Mouse (Mus musculus): Measurements from ENCODE around the gene Macrod1. TPM values are rescaled to one million over a fixed set of nuclear protein-coding genes. Genes with fewer than 3 reads are reported as not detected.

Macrod1 gene
- polyA plus RNA-seq, 1 experiment, result 22.2 TPM

DNA sequence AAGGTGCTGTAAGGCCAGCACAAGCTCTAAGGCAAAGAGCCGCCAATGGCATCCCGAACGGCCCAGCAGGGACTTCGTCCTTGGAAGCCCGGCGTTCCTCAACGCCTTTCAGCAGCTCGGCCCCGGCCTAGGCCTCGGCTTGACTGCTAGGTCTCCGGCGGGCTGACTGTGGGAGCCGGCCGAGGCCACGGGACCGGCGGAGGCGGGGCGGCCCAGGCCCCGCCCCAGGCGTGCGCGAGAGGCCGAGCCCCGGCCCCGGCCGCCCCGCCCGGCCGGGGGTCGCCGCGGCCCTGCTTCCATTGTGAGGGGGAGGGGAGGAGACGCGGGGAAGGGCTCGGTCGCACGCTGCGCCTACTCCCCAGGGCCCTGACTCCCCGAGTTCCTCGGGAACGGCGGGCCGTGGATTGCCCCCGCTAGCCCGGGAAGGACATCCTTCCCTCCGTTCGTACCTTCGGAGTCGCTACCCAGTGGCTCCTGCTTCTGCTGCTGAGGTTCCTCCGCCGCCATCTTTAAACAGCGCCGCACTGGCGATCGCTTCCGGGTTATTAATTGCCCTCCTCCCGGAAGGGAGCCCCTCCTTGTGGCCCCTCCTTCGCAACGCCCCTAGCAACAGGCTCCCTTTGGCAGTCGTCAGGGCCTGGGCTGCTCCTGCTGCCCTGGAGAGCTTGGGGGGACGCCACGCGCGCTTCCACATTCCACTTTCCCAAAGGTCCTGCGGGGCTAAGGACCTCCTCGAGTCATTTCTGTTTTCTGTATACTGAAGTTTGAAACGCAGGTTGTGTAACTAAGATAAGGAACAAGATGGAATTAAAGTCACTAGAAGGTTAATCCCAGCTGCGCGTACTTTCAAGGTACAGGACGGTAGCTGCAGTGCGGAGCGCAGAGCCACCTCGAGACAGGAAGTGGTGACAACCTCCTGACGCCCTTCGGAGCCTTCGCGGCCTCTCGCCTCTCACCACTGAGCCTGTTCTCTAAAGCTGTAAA is 149.4 kb downstream of the Macrod1 start, which contains the start of gene Otub1:
Otub1 (minus strand) TSS at position 564 of the 984 bp plus-strand sequence.
- Histone ChIP-seq H3K4me3 (ENCODE audit: insufficient read depth, low read length) (peak within 1 kb of the TSS; percentile 67), H3K27ac (ENCODE audit: insufficient read depth, low read length) (peak within 1 kb of the TSS; percentile 85), H3K4me1 (ENCODE audit: control insufficient read depth, insufficient read depth, low read length) (peaks cover 8% of the 10 kb centered on the region)
- no peak for TF ChIP-seq CTCF (IDR thresholded peaks at IDR 0.05; ENCODE audit: extremely low read depth, insufficient read depth, low read length)
- peak; percentile 85 for TF ChIP-seq POLR2A (IDR thresholded peaks at IDR 0.05; ENCODE audit: extremely low read depth, insufficient read depth, low read length)

DNA sequence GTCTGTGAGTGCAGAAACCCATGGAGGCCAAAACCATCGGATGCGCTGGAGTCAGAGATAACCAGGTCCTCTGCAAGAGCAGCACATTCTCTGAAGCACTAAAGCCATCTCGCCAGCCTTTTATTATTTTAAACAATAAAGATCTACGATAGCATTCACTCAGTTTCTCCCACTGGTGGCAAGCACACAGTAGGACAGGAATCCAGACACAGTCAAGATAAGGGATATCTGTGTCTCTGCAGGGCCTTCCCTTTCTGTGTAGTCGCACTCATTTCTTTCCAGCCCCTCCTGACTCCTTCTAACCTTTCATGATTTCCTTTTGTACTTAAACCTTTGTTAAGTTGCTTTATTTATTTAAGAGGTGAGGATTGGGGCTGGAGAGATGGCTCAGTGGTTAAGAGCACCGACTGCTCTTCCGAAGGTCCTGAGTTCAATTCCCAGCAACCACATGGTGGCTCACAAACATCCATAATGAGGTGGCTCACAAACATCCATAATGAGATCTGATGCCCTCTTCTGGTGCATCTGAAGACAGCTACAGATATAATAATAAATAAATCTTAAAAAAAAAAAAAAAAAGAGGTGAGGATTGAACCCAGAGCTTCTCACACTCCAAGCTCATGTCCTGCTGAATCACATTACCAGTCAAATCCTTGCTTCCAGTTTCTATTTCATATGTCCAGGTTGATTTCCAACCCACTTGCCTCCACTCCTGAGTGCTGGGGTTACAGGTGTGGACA is 153.5 kb downstream of the Macrod1 start:
- no peak overlapping the region for H3K27ac ChIP-seq (ENCODE audit: insufficient read depth, low read length)
- H3K4me1 ChIP-seq (ENCODE audit: control insufficient read depth, insufficient read depth, low read length), result peaks cover 7% of the 10 kb centered on the region
- no peak overlapping the region for H3K4me3 ChIP-seq (ENCODE audit: insufficient read depth, low read length)
- TF ChIP-seq CTCF (IDR thresholded peaks at IDR 0.05; ENCODE audit: extremely low read depth, insufficient read depth, low read length) (no peak), POLR2A (IDR thresholded peaks at IDR 0.05; ENCODE audit: extremely low read depth, insufficient read depth, low read length) (no peak)

DNA sequence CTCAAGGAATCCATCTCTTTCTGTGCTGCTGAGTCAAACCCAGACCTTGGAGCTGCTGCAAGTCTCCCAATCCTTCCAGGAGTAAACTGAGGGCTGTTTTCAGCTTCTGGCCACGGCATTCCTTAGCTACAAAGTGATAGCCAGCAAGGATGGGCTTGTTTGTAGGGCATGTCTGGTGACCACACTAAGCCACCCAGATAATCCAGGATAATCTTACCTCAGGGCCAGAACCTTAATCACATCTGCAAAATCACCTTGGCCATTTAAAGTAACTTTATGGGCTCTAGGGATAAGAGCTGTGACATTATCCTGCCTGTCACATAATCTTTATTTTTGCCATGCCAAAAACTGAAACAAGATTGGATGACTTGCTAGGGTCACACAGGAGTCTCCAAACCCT is 155.6 kb downstream of the Macrod1 start:
- no peak for TF ChIP-seq POLR2A (IDR thresholded peaks at IDR 0.05; ENCODE audit: extremely low read depth, insufficient read depth, low read length)
- TF ChIP-seq CTCF (IDR thresholded peaks at IDR 0.05; ENCODE audit: extremely low read depth, insufficient read depth, low read length), result no peak
- H3K27ac ChIP-seq (ENCODE audit: insufficient read depth, low read length), result no peak overlapping the region
- peaks cover 10% of the 10 kb centered on the region for H3K4me1 ChIP-seq (ENCODE audit: control insufficient read depth, insufficient read depth, low read length)
- no peak overlapping the region for H3K4me3 ChIP-seq (ENCODE audit: insufficient read depth, low read length)

DNA sequence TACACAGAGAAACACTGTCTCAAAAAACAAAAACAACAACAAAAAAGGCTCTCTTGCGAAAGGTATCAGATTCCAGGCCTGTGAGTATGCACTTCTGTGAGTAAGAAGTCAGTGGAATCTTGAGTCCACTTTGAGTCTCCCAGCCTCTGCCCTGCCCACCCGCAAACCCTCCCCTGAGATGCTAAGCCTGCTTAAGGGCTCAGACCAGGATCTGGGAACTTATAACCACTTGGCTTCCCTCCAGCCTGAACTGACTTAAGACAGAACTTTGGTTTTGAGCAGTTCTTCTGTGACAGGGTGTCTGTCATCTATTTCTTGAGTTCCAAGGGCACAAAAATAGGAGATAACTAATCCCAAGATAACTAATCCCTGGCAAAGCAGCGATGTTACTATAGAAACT is 156.4 kb downstream of the Macrod1 start:
- no peak overlapping the region for H3K27ac ChIP-seq (ENCODE audit: insufficient read depth, low read length)
- peaks cover 10% of the 10 kb centered on the region for H3K4me1 ChIP-seq (ENCODE audit: control insufficient read depth, insufficient read depth, low read length)
- no peak overlapping the region for H3K4me3 ChIP-seq (ENCODE audit: insufficient read depth, low read length)
- no peak for TF ChIP-seq POLR2A (IDR thresholded peaks at IDR 0.05; ENCODE audit: extremely low read depth, insufficient read depth, low read length)
- no peak for TF ChIP-seq CTCF (IDR thresholded peaks at IDR 0.05; ENCODE audit: extremely low read depth, insufficient read depth, low read length)

GRCm38 (mm10) chr19:7214484-7214883 is 157.9 kb downstream of the Macrod1 start:
- Histone ChIP-seq H3K4me1 (ENCODE audit: control insufficient read depth, insufficient read depth, low read length) (peaks cover 10% of the 10 kb centered on the region), H3K4me3 (ENCODE audit: insufficient read depth, low read length) (peak overlapping the region; percentile 9; the same call in 1 of the 2 replicates), H3K27ac (ENCODE audit: insufficient read depth, low read length) (no peak overlapping the region)
- TF ChIP-seq POLR2A (IDR thresholded peaks at IDR 0.05; ENCODE audit: extremely low read depth, insufficient read depth, low read length) (no peak), CTCF (IDR thresholded peaks at IDR 0.05; ENCODE audit: extremely low read depth, insufficient read depth, low read length) (no peak)

- H3K27ac ChIP-seq (ENCODE audit: insufficient read depth, low read length), result peak within 1 kb of the TSS; percentile 96
- H3K4me1 ChIP-seq (ENCODE audit: control insufficient read depth, insufficient read depth, low read length), result peaks cover 10% of the 10 kb centered on the region
- H3K4me3 ChIP-seq (ENCODE audit: insufficient read depth, low read length), result peak within 1 kb of the TSS; percentile 82
- TF ChIP-seq CTCF (IDR thresholded peaks at IDR 0.05; ENCODE audit: extremely low read depth, insufficient read depth, low read length) (no peak), POLR2A (IDR thresholded peaks at IDR 0.05; ENCODE audit: extremely low read depth, insufficient read depth, low read length) (peak; percentile 80)
Measured at GRCm38 (mm10) chr19:7217162-7217925, 160.7 kb downstream of the Macrod1 start, which contains the start of gene Cox8a. Gene Cox8a, minus strand, starts transcription at chr19:7217616.

DNA sequence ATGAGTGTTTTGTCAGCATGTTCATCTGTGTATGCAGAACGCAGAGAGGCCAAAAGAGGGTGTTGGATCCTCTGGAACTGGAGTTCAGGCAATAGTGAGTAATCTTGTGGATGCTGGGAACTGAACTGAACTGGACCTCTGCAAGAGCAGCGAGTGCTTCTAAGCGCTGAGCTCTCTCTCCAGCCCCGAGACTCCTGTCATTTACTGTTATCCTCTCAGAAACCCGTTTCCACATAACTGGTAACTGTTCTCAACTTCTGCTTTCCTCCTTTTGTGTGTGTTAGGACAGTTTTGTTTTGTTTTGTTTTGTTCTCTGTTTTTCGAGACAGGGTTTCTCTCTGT is 161.3 kb downstream of the Macrod1 start:
- H3K27ac ChIP-seq (ENCODE audit: insufficient read depth, low read length), result no peak overlapping the region
- TF ChIP-seq CTCF (IDR thresholded peaks at IDR 0.05; ENCODE audit: extremely low read depth, insufficient read depth, low read length) (no peak), POLR2A (IDR thresholded peaks at IDR 0.05; ENCODE audit: extremely low read depth, insufficient read depth, low read length) (no peak)
- H3K4me3 ChIP-seq (ENCODE audit: insufficient read depth, low read length), result 0 out of 2 replicates have a peak overlapping the region, but pooled peaks have one; percentile 82
- H3K4me1 ChIP-seq (ENCODE audit: control insufficient read depth, insufficient read depth, low read length), result peaks cover 10% of the 10 kb centered on the region

DNA sequence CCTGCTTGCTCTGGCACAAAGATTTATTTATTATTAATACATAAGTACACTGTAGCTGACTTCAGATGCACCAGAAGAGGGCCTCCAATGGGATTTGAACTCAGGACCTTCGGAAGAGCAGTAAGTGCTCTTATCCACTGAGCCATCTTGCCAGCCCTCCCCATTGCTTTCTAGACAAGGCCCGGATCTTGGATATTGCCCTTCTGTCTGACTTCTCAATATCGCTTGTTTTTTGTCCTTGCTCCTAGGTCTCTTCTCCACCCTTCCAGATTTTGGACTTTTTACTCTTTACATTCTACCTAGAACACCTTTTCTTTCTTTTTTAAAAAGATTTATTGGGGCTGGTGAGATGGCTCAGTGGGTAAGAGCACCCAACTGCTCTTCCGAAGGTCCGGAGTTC is 162.1 kb downstream of the Macrod1 start:
- Histone ChIP-seq H3K27ac (ENCODE audit: insufficient read depth, low read length) (no peak overlapping the region), H3K4me3 (ENCODE audit: insufficient read depth, low read length) (no peak overlapping the region), H3K4me1 (ENCODE audit: control insufficient read depth, insufficient read depth, low read length) (peaks cover 8% of the 10 kb centered on the region)
- no peak for TF ChIP-seq CTCF (IDR thresholded peaks at IDR 0.05; ENCODE audit: extremely low read depth, insufficient read depth, low read length)
- no peak for TF ChIP-seq POLR2A (IDR thresholded peaks at IDR 0.05; ENCODE audit: extremely low read depth, insufficient read depth, low read length)

DNA sequence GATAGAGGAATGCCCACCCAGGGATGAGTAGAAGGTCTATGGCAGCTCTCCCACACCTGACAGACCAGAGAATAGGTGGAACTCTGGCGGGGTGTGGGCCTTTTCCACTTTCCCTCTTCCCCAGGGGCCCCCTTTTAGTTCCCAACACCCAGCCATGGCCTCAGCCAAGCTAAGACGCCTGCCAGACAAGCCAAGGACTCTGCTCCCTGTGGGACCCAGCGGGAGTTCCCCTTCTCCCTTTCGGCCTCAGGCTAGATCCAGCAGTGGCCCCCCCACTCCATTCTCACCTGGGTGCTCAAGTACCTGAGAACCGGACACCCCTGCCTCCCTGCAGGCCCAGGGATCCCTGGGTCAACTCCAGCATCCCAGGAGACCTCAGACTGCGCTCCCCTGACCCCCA is 165.6 kb downstream of the Macrod1 start:
- Histone ChIP-seq H3K4me1 (ENCODE audit: control insufficient read depth, insufficient read depth, low read length) (no peaks in the 10 kb centered on the region), H3K27ac (ENCODE audit: insufficient read depth, low read length) (no peak overlapping the region), H3K4me3 (ENCODE audit: insufficient read depth, low read length) (no peak overlapping the region)
- TF ChIP-seq POLR2A (IDR thresholded peaks at IDR 0.05; ENCODE audit: extremely low read depth, insufficient read depth, low read length), result no peak
- TF ChIP-seq CTCF (IDR thresholded peaks at IDR 0.05; ENCODE audit: extremely low read depth, insufficient read depth, low read length), result no peak
